Mouse (Mus musculus) C2C12 (cell line): ENCODE results near the gene Txndc15. TPM values are rescaled to one million over a fixed set of nuclear protein-coding genes. Genes with fewer than 3 reads are reported as not detected.

ENCODE experiments used
- H3K27me3 ChIP-seq: one replicate; pipeline ENCODE4 v1.6.1; 2011; ENCODE audit not compliant: control insufficient read depth, insufficient read depth, insufficient read length
- H3K36me3 ChIP-seq: one replicate; pipeline ENCODE4 v1.6.1; 2011; ENCODE audit not compliant: control insufficient read depth, insufficient read depth
- H3K4me3 ChIP-seq: one replicate; pipeline ENCODE4 v1.5.1; 2011; ENCODE audit warnings: mild to moderate bottlenecking, control low read depth; ENCODE audit not compliant: poor library complexity, insufficient read depth, severe bottlenecking
- H3K79me2 ChIP-seq: one replicate; pipeline ENCODE4 v1.6.1; 2011; ENCODE audit not compliant: control insufficient read depth, insufficient read depth
- H3K79me3 ChIP-seq: one replicate; pipeline ENCODE4 v1.6.1; 2011; ENCODE audit warnings: low read depth, control low read depth
- H3ac ChIP-seq: one replicate; pipeline ENCODE3; 2011; ENCODE audit warnings: low read depth; ENCODE audit not compliant: control insufficient read depth, insufficient read length
- CEBPB ChIP-seq: IDR thresholded peaks from one replicate; pipeline ENCODE4 v1.6.1; 2011; ENCODE audit warnings: low read depth, mild to moderate bottlenecking, control low read depth, moderate library complexity
- CTCF ChIP-seq: IDR thresholded peaks from one replicate; pipeline ENCODE4 v1.5.1; 2011; ENCODE audit not compliant: control insufficient read depth, insufficient read depth, insufficient read length
- FOSL1 ChIP-seq: IDR thresholded peaks from one replicate; pipeline ENCODE4 v1.8.0; 2011; ENCODE audit warnings: mild to moderate bottlenecking, low read length; ENCODE audit not compliant: poor library complexity, insufficient read depth, severe bottlenecking
- MAX ChIP-seq: IDR thresholded peaks from one replicate; pipeline ENCODE4 v1.6.1; 2011; ENCODE audit warnings: mild to moderate bottlenecking, control low read depth
- MYOD1 ChIP-seq: IDR thresholded peaks from one replicate; pipeline ENCODE4 v1.6.1; 2011; ENCODE audit warnings: low read depth; ENCODE audit not compliant: control insufficient read depth, insufficient read length
- MYOG ChIP-seq: IDR thresholded peaks from one replicate; pipeline ENCODE4 v1.6.1; 2011; ENCODE audit not compliant: control insufficient read depth, insufficient read length; ENCODE audit errors: extremely low read depth
- USF1 ChIP-seq: IDR thresholded peaks from one replicate; pipeline ENCODE4 v1.6.1; 2011; ENCODE audit warnings: low read depth, mild to moderate bottlenecking, control low read depth, moderate library complexity
- polyA plus RNA-seq: library from polyadenylated mRNA; unstranded; fragments of >200 nt; fragmentation: generic; extraction: Trizol; gene quantifications from one replicate; pipeline ENCODE4 v1.2.1, GENCODE M21; 2012; ENCODE audit warnings: missing spikeins

The Txndc15 gene
- polyA plus RNA-seq, 1 experiment = 34.8 TPM

DNA sequence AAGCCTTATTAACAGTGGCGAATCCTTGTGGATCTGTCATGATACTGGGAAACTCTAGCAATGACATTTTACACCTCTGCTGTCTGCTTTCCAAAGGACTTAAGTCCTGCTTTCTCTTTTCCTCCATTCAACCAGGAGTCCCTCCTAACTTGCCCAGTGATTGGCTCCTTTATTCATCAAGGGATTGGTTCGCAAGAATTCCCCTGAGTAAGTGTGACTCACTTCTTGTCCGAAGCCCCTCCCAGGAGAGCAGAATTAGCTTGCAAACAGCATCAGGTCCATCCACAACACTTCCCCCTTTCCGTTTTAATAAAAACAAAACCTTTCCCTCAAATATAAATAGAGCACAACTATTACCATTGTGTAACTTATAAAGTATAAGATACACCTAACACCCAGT lies 10.1 kb upstream of the Txndc15 start:
- TF ChIP-seq MAX (no peak), MYOD1 (no peak), FOSL1 (no peak), USF1 (no peak), CEBPB (no peak), MYOG (no peak), CTCF (no peak)
- Histone ChIP-seq H3K4me3 (no peak overlapping the region), H3K79me3 (peaks cover 37% of the 10 kb centered on the region), H3ac (no peak overlapping the region), H3K27me3 (no peaks in the 10 kb centered on the region), H3K79me2 (peaks cover 49% of the 10 kb centered on the region), H3K36me3 (peaks cover 55% of the 10 kb centered on the region)

- Histone ChIP-seq H3K36me3 (no peaks in the 10 kb centered on the region), H3K79me2 (peaks cover 25% of the 10 kb centered on the region), H3K27me3 (no peaks in the 10 kb centered on the region), H3ac (no peak overlapping the region), H3K79me3 (peaks cover 4% of the 10 kb centered on the region), H3K4me3 (no peak overlapping the region)
- TF ChIP-seq CTCF (no peak), MYOG (no peak), MYOD1 (no peak), USF1 (no peak), FOSL1 (no peak), MAX (no peak), CEBPB (no peak)
These were observed 1.6 kb upstream of the Txndc15 start for GRCm38 (mm10) chr13:55712846-55713245.

DNA sequence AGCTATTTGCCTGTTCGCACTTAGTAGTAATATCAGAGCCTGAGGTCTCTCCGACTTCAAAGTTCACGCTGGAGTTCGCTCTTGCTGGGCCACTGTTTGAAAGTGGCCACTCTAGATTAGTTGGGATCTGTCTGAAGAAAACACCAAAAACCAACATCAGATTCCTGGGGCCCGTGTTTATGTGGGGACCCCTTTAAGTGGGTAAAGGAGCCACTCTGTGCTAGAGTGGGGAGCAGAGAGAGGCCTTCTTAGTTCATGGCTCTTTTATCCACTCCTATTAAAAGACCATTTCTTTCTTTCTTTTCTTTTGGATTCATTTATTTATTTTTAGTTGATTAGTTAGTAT lies 690 bp downstream of the Txndc15 start:
- H3ac ChIP-seq = peak overlapping the region; percentile 92
- no peaks in the 10 kb centered on the region for H3K27me3 ChIP-seq
- H3K36me3 ChIP-seq = peaks cover 9% of the 10 kb centered on the region
- TF ChIP-seq CTCF (no peak), CEBPB (no peak), MAX (no peak), FOSL1 (no peak), MYOG (no peak), USF1 (no peak), MYOD1 (no peak)
- H3K79me2 ChIP-seq = peaks cover 25% of the 10 kb centered on the region
- peaks cover 4% of the 10 kb centered on the region for H3K79me3 ChIP-seq
- H3K4me3 ChIP-seq = peak overlapping the region; percentile 84

DNA sequence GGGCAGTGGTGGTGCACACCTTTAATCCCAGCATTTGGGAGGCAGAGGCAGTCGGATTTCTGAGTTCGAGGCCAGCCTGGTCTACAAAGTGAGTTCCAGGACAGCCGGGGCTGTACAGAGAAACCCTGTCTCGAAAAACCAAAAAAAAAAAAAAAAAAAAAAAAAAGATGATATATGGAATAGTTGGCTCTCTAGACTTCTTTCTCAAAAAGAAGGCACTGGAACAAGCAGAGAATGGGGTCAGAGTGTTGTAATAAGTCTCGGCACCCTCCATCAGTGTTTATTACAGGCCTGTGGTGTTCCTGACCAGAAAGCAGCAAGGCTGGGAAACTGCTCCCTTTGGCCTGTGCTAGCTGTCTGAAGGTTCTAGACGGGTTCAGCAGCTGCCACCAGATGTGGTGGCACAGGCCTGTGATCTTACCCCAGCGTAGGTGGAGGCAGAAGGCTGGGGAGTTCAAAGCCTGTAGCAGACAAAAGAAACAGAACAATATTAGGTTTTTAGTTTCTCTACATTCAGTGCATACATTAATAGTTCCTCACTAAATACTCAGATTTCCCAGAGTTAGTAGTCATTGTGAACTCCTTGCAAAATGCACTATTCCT lies 1.6 kb downstream of the Txndc15 start:
- Histone ChIP-seq H3ac (no peak overlapping the region), H3K4me3 (no peak overlapping the region), H3K79me3 (peaks cover 4% of the 10 kb centered on the region), H3K36me3 (peaks cover 9% of the 10 kb centered on the region), H3K27me3 (no peaks in the 10 kb centered on the region), H3K79me2 (peaks cover 25% of the 10 kb centered on the region)
- TF ChIP-seq FOSL1 = no peak
- TF ChIP-seq USF1 = no peak
- TF ChIP-seq CEBPB = no peak
- TF ChIP-seq MAX = no peak
- TF ChIP-seq MYOG = no peak

DNA sequence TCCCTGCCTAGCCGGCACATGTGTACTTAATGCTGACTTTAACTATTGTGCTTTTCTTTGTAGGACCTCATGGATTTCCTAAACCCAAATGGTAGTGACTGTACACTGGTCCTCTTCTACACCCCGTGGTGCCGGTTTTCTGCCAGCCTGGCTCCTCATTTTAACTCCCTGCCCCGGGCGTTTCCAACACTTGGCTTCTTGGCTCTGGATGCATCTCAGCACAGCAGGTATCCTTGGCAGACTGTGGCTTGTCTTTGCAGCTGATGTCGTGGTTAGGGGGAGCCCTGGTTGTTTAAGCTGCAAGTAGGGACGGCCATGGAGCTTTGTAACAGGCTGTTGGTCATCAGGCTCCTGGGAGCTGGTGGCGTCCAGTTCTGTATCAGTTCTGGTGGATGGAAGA lies 7.1 kb downstream of the Txndc15 start:
- no peaks in the 10 kb centered on the region for H3K27me3 ChIP-seq
- TF ChIP-seq CEBPB (no peak), USF1 (no peak), MAX (no peak), FOSL1 (no peak), MYOG (no peak), CTCF (no peak), MYOD1 (no peak)
- no peak overlapping the region for H3K4me3 ChIP-seq
- no peak overlapping the region for H3ac ChIP-seq
- H3K79me2 ChIP-seq = peaks cover 5% of the 10 kb centered on the region
- H3K79me3 ChIP-seq = no peaks in the 10 kb centered on the region
- H3K36me3 ChIP-seq = peaks cover 12% of the 10 kb centered on the region

GRCm38 (mm10) chr13:55721995-55722394 lies 7.5 kb downstream of the Txndc15 start:
- Histone ChIP-seq H3K27me3 (no peaks in the 10 kb centered on the region), H3K36me3 (peaks cover 12% of the 10 kb centered on the region), H3K79me2 (peaks cover 1% of the 10 kb centered on the region), H3K79me3 (no peaks in the 10 kb centered on the region), H3ac (no peak overlapping the region), H3K4me3 (no peak overlapping the region)
- TF ChIP-seq MAX (no peak), MYOG (no peak), USF1 (no peak), FOSL1 (no peak), MYOD1 (no peak), CEBPB (no peak)
